Mouse (Mus musculus) ovary, postnatal 36 days (tissue): ENCODE measurements at regions not wholly inside any gene's neighbourhood (a gene's known extent, or its start where the extent isn't known, plus 50 kb on each side); places are given as distances from the start of the nearest gene placed in this dataset.

Experiments used
- DNase-seq: peaks from one replicate; pipeline ENCODE4 v3.0.0; 2022; ENCODE audit warnings: low spot score, mixed read lengths

- DNase-seq: no peak
Measured at GRCm38 (mm10) chr11:57432299-57432698, 86.1 kb downstream of the Fam114a2 start.

DNA sequence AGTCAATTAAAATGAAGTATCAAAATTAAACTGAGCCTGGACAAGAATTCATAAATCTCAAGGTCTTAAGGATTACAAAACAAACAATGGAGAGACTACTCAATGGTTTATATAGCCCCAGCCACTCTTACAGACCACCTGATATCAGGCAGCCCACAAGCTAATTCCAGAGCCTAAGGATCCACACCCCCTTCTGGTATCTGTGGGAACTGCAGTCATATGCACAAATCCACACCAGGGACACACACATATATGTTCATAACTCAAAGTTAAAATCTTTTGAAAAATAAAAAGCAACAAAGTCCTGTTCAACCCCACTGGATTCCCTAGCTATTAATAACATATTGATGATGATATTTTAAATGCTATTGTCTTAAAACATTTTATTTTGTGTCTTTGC, 86.5 kb downstream of the Fam114a2 start:
- DNase-seq: no peak

- DNase-seq: peak; percentile 7
Measured at GRCm38 (mm10) chr11:57426046-57426805, 92.2 kb downstream of the Fam114a2 start.

GRCm38 (mm10) chr11:57419416-57419815, 99.0 kb downstream of the Fam114a2 start:
- no peak for DNase-seq

DNA sequence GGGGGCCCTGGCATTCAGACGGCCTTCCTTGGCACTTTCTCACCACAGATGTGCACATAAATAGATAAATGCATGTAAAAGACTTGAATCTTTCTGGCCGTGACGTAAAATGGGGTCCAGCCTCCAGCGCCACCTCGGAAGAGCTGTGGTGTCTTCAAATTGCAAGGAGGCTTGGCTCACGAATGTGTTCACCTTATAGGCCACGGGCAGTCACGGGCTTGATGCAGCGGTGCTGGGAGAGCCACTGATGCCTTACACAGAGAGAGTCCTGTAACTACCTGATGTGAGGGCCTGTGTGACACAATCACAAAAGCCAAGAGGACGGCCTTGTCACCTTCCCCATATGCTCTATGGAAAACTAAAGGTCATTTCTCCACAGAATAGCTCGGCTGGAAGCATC, 102.4 kb downstream of the Fam114a2 start:
- no peak for DNase-seq

GRCm38 (mm10) chr11:57415167-57415566, 103.2 kb downstream of the Fam114a2 start:
- no peak for DNase-seq

GRCm38 (mm10) chr11:57414697-57415096, 103.7 kb downstream of the Fam114a2 start:
- DNase-seq: no peak

- DNase-seq: no peak
Measured at GRCm38 (mm10) chr11:57413271-57413670, 105.1 kb downstream of the Fam114a2 start.

DNA sequence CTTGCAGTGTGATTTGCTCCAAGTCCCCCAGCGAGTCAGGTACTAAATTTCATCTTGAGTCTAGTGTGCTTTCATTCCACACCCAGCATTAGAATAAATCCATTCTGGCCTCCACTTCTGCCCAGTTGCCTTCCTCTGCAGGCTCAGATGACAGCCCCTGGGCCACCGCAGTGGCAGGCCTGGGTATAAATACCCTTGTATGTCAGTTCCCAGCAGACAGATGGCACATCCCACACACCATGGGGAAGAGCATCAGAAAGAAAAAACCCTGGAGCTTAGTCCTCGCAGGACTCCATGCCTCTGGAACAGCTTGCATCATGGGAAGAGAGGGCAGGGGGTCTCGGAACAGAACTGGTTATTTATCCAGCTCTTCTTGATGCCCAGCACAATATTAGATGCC, 105.7 kb downstream of the Fam114a2 start:
- DNase-seq: no peak

GRCm38 (mm10) chr11:57404172-57404571, 114.2 kb downstream of the Fam114a2 start:
- DNase-seq: peak; percentile 4

GRCm38 (mm10) chr11:57401610-57402009, 116.8 kb downstream of the Fam114a2 start:
- no peak for DNase-seq

GRCm38 (mm10) chr11:57399366-57399765, 119.1 kb downstream of the Fam114a2 start:
- no peak for DNase-seq

DNA sequence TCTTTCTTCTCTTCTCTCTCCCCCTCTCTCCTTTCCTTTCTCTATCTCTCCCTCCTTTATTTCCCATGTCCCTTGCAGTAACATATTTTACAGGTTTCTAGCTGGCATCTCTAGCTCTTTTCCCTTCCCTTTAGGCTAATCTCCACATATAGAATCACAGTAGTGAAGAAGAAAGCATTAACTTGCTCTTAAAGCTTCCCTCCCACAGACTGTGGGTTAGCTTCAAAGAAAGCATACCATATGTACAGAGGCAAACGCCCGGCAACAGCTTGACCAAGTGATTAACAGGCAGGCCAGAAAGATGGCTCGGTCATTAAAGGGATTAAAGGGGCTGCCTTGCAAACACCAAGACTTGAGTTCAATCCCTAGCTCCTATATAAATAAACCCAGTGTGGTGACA, 122.0 kb downstream of the Fam114a2 start:
- no peak for DNase-seq

DNA sequence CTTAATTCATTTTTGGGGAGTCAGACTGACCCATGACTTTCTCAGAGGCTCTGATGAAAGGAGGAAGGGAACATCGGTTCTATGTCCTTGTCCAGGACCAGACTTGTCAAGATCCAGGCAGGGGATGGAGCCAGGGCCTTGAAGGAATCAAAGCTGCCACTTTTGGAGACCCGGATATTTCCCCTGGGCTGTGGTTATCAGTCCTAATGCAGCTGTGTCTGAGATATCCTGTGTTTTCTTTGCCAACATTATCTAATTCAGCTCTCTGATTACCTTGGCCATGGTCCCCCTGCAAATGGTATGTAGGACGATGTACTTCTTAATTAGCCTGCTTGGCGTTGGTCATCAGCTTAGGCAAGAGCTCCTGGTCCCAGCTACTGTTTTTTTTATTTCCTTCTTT, 127.6 kb downstream of the Fam114a2 start:
- no peak for DNase-seq
